Mouse (Mus musculus) forebrain, embryonic 16.5 days (tissue): ENCODE results near the gene Atg13. TPM values are rescaled to one million over a fixed set of nuclear protein-coding genes. Genes with fewer than 3 reads are reported as not detected.
A peak's percentile ranks its signal among the peaks of the same experiment; 100 is the strongest.

Experiments
- ATAC-seq: fragments of 200-750 bp; cut with Nextera tagmentation; 2 replicates; pipeline ENCODE4 v1.8.0; 2017; ENCODE audit warnings: mild to moderate bottlenecking, moderate library complexity
- H3K27ac ChIP-seq: fragments of 300-500 bp; sonication (generic); 2 replicates; pipeline ENCODE4 v1.5.1; 2014; ENCODE audit warnings: low read length, control low read depth
- H3K27me3 ChIP-seq: fragments of 300-500 bp; sonication (generic); replicated peaks from 2 replicates; pipeline ENCODE4 v1.6.1; 2014; ENCODE audit warnings: low read length; ENCODE audit not compliant: control insufficient read depth, insufficient read depth
- H3K36me3 ChIP-seq: fragments of 300-500 bp; sonication (generic); 2 replicates; pipeline ENCODE4 v1.6.1; 2014; ENCODE audit not compliant: control insufficient read depth, insufficient read depth
- H3K4me1 ChIP-seq: fragments of 300-500 bp; sonication (generic); replicated peaks from 2 replicates; pipeline ENCODE4 v1.6.1; 2014; ENCODE audit warnings: low read length; ENCODE audit not compliant: control insufficient read depth, insufficient read depth
- H3K4me2 ChIP-seq: fragments of 300-500 bp; sonication (generic); 2 replicates; pipeline ENCODE4 v1.6.1; 2014; ENCODE audit warnings: mild to moderate bottlenecking, low read length, control low read depth
- H3K4me3 ChIP-seq: fragments of 300-500 bp; sonication (generic); replicated peaks from 2 replicates; pipeline ENCODE4 v1.5.1; 2014; ENCODE audit warnings: mild to moderate bottlenecking, low read length, control low read depth
- H3K9ac ChIP-seq: fragments of 300-500 bp; sonication (generic); replicated peaks from 2 replicates; pipeline ENCODE4 v1.6.1; 2014; ENCODE audit warnings: low read depth, low read length, control low read depth
- H3K9me3 ChIP-seq: fragments of 300-500 bp; sonication (generic); 2 replicates; pipeline ENCODE4 v1.6.1; 2016; ENCODE audit warnings: low read length; ENCODE audit not compliant: control insufficient read depth
- WGBS: fragments of 180-500 bp; shearing (Covaris S2); extraction: QIAGEN DNeasy Blood & Tissue Kit; methylation state at CpG from one replicate; pipeline ENCODE4 v1.1.7; 2014; 5-methylcytosine and 5-hydroxymethylcytosine counted together
- polyA plus RNA-seq: library from polyadenylated mRNA; unstranded; fragments of >200 nt; fragmentation: Nextera tagmentation; extraction: Ambion mirVana; gene quantifications from 2 replicates; pipeline ENCODE4 v1.2.1, GENCODE M21; 2015

Gene Atg13
- 43.6 and 45.0 TPM in 2 replicates for polyA plus RNA-seq

DNA sequence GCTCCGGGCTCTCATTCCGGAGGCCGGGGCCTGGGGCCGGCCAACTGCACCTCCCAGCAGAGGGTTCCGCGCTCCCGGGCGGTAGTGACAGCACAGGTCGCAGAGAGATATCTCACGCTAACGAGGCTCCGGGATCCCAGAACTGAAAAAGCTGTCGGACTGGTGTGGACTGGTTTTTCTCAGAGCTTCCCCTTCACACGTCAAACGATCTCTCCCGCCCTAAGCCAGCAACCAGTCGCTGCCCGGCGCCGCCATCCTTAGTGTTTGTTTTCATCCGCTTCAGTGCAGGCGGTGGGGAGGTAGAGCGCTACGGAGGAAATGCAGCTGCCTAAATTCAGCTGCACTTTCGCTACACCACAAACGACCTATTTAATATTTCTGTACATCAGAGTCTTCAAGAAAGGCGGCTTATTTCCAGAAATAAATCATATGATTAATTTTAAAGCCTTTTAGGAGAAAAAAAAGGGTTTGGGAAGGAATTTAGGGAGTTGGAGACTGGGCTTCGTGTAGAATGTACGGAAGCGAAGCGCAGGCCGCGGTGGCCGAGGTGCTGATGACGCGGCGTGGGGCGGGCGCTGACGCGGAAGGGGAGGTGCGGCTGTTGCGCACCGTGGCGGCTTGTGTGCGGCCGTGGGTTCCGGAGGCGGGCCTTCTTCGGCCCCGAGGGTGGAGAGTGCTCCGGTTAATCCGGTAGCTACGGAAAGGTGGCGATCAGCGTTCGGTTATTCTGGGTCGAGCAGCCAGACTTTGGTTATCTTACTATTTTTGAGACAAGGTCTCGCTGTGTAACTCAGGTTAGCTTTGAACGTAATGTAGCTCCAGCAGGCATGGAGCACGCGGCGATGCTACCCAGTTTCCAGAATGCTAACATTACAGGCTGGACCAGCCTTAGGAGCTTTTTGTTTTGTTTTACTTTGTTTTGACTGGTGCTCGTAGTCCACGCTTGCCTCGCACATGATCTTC lies at the start of gene Atg13, which contains the start of gene Harbi1:
TSS of gene Atg13 (minus strand) at position 305 of the 963 bp plus-strand sequence.
TSS of gene Harbi1 (plus strand) at position 581 of the 963 bp plus-strand sequence.
- Histone ChIP-seq H3K27me3 (no peaks in the 10 kb centered on the region), H3K9me3 (no peaks in the 10 kb centered on the region), H3K36me3 (no peaks in the 10 kb centered on the region), H3K4me2 (peak within 1 kb of the TSS; percentile 89), H3K9ac (peak within 1 kb of the TSS; percentile 87), H3K4me1 (peaks cover 17% of the 10 kb centered on the region), H3K4me3 (peak within 1 kb of the TSS; percentile 99), H3K27ac (peak within 1 kb of the TSS; percentile 83)
- peak; percentile 99 for ATAC-seq
- under 1% methylated on average over 66 of the region's 66 CpGs for WGBS

- H3K9ac ChIP-seq, result no peak overlapping the region
- no peak overlapping the region for H3K4me3 ChIP-seq
- WGBS, result 75% methylated on average over 2 of the region's 2 CpGs
- H3K27ac ChIP-seq, result no peak overlapping the region
- no peaks in the 10 kb centered on the region for H3K9me3 ChIP-seq
- no peaks in the 10 kb centered on the region for H3K27me3 ChIP-seq
- H3K4me2 ChIP-seq, result no peak overlapping the region
- no peak for ATAC-seq
- H3K36me3 ChIP-seq, result no peaks in the 10 kb centered on the region
- H3K4me1 ChIP-seq, result no peaks in the 10 kb centered on the region
These were observed 39.5 kb upstream of the Atg13 start for GRCm38 (mm10) chr2:91749811-91750261.

DNA sequence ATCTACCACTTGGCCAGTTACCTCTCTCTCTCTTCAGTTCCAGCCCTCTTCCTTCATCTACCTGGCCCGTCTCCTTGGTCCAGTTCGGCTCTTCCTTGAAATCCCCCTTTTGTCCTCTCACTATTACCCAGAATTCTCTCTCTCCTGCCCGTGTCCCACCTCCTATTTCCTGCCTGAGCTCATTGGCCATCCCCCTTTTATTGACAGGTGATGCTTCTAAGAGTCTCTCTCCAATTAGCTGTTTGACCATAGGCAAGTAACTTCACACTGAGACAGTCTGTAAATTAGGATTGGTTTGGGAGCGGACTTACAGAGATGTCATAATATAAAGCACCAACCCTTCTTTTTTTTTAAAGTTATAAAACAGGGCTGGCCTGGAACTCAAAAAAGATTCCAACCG lies 34.3 kb upstream of the Atg13 start:
- Histone ChIP-seq H3K4me2 (no peak overlapping the region), H3K4me1 (no peaks in the 10 kb centered on the region), H3K9me3 (no peaks in the 10 kb centered on the region), H3K9ac (no peak overlapping the region), H3K27me3 (no peaks in the 10 kb centered on the region), H3K36me3 (no peaks in the 10 kb centered on the region), H3K27ac (no peak overlapping the region), H3K4me3 (no peak overlapping the region)
- WGBS, result 84% methylated on average over 5 of the region's 5 CpGs
- no peak for ATAC-seq

- 100% methylated on average over 1 of the region's 1 CpGs for WGBS
- H3K27me3 ChIP-seq, result no peaks in the 10 kb centered on the region
- no peaks in the 10 kb centered on the region for H3K4me1 ChIP-seq
- no peak overlapping the region for H3K9ac ChIP-seq
- no peak overlapping the region for H3K4me2 ChIP-seq
- no peak overlapping the region for H3K4me3 ChIP-seq
- no peak for ATAC-seq
- no peaks in the 10 kb centered on the region for H3K36me3 ChIP-seq
- no peak overlapping the region for H3K27ac ChIP-seq
- no peaks in the 10 kb centered on the region for H3K9me3 ChIP-seq
These were observed 29.2 kb upstream of the Atg13 start for GRCm38 (mm10) chr2:91739586-91739985.

DNA sequence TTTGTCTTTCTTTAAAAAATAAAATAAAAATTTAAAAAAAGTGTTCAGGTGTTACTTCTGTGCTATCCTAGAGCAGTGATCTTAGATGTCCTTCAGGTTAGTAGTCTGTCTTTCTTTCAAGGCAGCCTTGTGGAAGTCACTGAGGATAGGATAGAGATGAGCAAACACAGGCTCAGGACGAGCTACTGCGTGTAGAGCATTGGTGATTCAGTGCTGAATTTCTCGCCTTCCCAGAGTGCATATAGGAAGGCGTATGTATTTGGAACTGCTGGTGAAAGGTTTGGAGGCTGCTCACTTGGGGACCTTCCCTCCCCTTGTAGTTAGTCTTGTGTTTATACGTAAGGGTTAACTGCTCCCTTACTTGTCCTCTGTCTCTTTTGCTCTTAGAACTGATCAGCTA lies 24.8 kb upstream of the Atg13 start:
- no peak overlapping the region for H3K9ac ChIP-seq
- H3K27me3 ChIP-seq, result no peaks in the 10 kb centered on the region
- H3K4me3 ChIP-seq, result no peak overlapping the region
- WGBS, result 97% methylated on average over 5 of the region's 5 CpGs
- no peaks in the 10 kb centered on the region for H3K36me3 ChIP-seq
- H3K9me3 ChIP-seq, result no peaks in the 10 kb centered on the region
- no peak overlapping the region for H3K4me2 ChIP-seq
- no peak overlapping the region for H3K27ac ChIP-seq
- 0 out of 2 replicates have a peak, but pooled peaks cover 2% of the 10 kb centered on the region for H3K4me1 ChIP-seq
- no peak for ATAC-seq

DNA sequence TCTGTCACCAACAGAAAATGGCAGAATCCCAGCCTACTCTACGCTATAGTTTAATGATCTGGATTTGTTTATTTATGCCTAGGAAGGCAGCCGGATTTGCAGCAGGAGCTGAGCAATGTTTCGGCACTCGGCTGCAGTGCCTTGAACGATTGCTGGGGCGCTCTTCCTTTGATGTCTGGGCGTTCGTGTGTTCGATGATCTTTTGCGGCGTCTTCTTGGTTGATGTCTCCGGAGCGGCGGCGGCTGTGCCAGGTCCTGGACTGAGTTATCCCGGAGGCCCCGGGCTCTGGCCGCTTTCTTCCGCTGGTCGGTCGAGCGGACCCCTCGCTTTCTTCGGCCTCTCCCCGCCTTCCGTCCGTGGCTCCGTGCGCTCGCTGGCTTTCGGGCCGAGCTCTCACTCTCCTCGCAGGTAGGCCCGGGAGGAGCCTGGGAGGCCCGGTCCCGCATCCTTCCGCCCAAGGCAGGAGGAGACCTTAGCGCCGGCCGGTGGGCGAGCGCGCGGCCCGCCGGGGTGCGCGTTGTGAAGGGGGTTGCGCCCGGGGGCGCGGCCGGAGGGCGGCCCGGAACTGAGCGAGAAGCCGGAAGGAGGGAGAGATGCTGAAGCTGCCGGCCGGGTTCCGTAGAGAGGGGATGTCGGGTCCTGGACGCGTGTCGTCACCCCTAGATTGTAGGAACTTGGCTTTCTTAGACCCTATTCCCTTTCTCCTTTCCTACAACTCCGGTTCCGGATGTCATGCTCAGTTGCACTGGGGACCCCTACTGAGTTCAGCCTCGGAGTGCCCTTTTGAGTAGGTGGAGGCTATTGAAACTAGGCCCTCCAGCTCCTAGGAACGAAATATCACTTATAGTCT lies 19.8 kb upstream of the Atg13 start, which contains the start of gene Ambra1:
TSS of gene Ambra1 (plus strand) at position 164 of the 851 bp plus-strand sequence.
- Histone ChIP-seq H3K4me1 (0 out of 2 replicates have a peak, but pooled peaks cover 2% of the 10 kb centered on the region), H3K4me3 (peak within 1 kb of the TSS; percentile 100), H3K9ac (peak within 1 kb of the TSS; percentile 99), H3K9me3 (no peaks in the 10 kb centered on the region), H3K27me3 (no peaks in the 10 kb centered on the region), H3K27ac (peak within 1 kb of the TSS; percentile 80), H3K36me3 (no peaks in the 10 kb centered on the region), H3K4me2 (peak within 1 kb of the TSS; percentile 86)
- ATAC-seq, result peak; percentile 90
- under 1% methylated on average over 68 of the region's 68 CpGs for WGBS

GRCm38 (mm10) chr2:91729571-91729970 lies 19.2 kb upstream of the Atg13 start:
- Histone ChIP-seq H3K4me3 (peak overlapping the region; percentile 100), H3K27me3 (no peaks in the 10 kb centered on the region), H3K4me2 (peak overlapping the region; percentile 48), H3K9ac (peak overlapping the region; percentile 4; the same call in 1 of the 2 replicates), H3K36me3 (no peaks in the 10 kb centered on the region), H3K27ac (no peak overlapping the region; the same call in 1 of the 2 replicates), H3K9me3 (no peaks in the 10 kb centered on the region), H3K4me1 (0 out of 2 replicates have a peak, but pooled peaks cover 2% of the 10 kb centered on the region)
- ATAC-seq, result peak; percentile 21; the same call in 1 of the 2 replicates
- WGBS, result 20% methylated on average over 4 of the region's 4 CpGs

GRCm38 (mm10) chr2:91727011-91727410 lies 16.6 kb upstream of the Atg13 start:
- H3K9me3 ChIP-seq, result no peaks in the 10 kb centered on the region

More at GRCm38 (mm10) chr2:91727011-91727410, 16.6 kb upstream of the Atg13 start:
- H3K4me1 ChIP-seq, result 0 out of 2 replicates have a peak, but pooled peaks cover 2% of the 10 kb centered on the region
- H3K36me3 ChIP-seq, result no peaks in the 10 kb centered on the region
- WGBS, result 95% methylated on average over 3 of the region's 3 CpGs
- no peak overlapping the region for H3K4me2 ChIP-seq
- no peak overlapping the region for H3K27ac ChIP-seq
- no peak overlapping the region for H3K9ac ChIP-seq
- no peak for ATAC-seq
- no peak overlapping the region for H3K4me3 ChIP-seq
- H3K27me3 ChIP-seq, result no peaks in the 10 kb centered on the region
